Comparison of ENCODE assay signal across 8 mouse cellular contexts in genomic region chr11:11685853-11686395, GRCm38 (mm10). TPM values are rescaled to one million over a fixed set of nuclear protein-coding genes. Genes with fewer than 3 reads are reported as not detected.
DNase-seq lines count a peak whose midpoint lies in the region; ATAC-seq and TF ChIP-seq lines count a peak whose summit lies in the region.

No protein-coding gene starts in this region.

- peak overlapping the region; percentile 46; the same call in 1 of the 2 replicates for H3K27ac ChIP-seq in gastrocnemius, adult 2 months
- H3K27ac ChIP-seq in hindbrain, embryonic 14.5 days: no peak overlapping the region

- peak overlapping the region; percentile 98 for H3K4me2 ChIP-seq in hindbrain, embryonic 14.5 days (replicated peaks)

- H3K4me1 ChIP-seq in E14TG2a.4 (replicated peaks; ENCODE audit: low read depth, low read length): peaks cover 16% of the 10 kb centered on the region
- H3K4me1 ChIP-seq in hindbrain, embryonic 14.5 days (replicated peaks; ENCODE audit: control insufficient read depth, insufficient read depth, low read length): peaks cover 16% of the 10 kb centered on the region; the same call in 1 of the 2 replicates

- intact Hi-C loops in gastrocnemius, adult 2 months (cut with DNase I): loop anchor here (5.0 kb wide), 1 partner anchor 291 kb away; no protein-coding TSS in a partner anchor
- intact Hi-C loops in left cerebral cortex, postnatal 4 days (cut with DNase I): no loop called here

- no peak for TF ChIP-seq POLR2A in brain, embryonic 14.5 days (IDR thresholded peaks at IDR 0.05; ENCODE audit: borderline replicate concordance, extremely low read depth, insufficient read depth, insufficient read length, poor library complexity, severe bottlenecking)

- H3K27me3 ChIP-seq in E14TG2a.4 (ENCODE audit: insufficient read depth, low read length): peaks cover 64% of the 10 kb centered on the region
- H3K27me3 ChIP-seq in hindbrain, embryonic 14.5 days (ENCODE audit: control insufficient read depth, insufficient read depth, low read length): peaks cover 55% of the 10 kb centered on the region

- ATAC-seq in hindbrain, embryonic 14.5 days (ENCODE audit: low FRiP score): peak; percentile 73

- H3K4me3 ChIP-seq in E14TG2a.4 (replicated peaks; ENCODE audit: low read length): peak overlapping the region; percentile 85
- H3K4me3 ChIP-seq in gastrocnemius, adult 2 months: peak overlapping the region; percentile 76
- peak overlapping the region; percentile 56 for H3K4me3 ChIP-seq in hindbrain, embryonic 14.5 days (replicated peaks; ENCODE audit: low read length)

- H3K9ac ChIP-seq in hindbrain, embryonic 14.5 days: peak overlapping the region; percentile 54

- peak; percentile 53 for DNase-seq in brain, embryonic 14.5 days (ENCODE audit: low read depth)
- peak; percentile 69 for DNase-seq in gastrocnemius, adult 2 months
- no peak for DNase-seq in hindbrain, embryonic 14.5 days (ENCODE audit: low spot score)
- peak; percentile 21 for DNase-seq in left cerebral cortex, postnatal 4 days
- DNase-seq in mesoderm, embryonic 11.5 days (ENCODE audit: low read depth, low spot score): peak; percentile 43
- peak; percentile 38 for DNase-seq in right cerebral cortex, postnatal 25 days
- peak; percentile 8 to 58 for DNase-seq in urinary bladder, postnatal 36 days (ENCODE audit: low spot score in 2 of 2)

- TF ChIP-seq CTCF in E14TG2a.4 (conservative IDR thresholded peaks at IDR 0.05; ENCODE audit: low read length): no peak
- TF ChIP-seq CTCF in brain, embryonic 14.5 days (IDR thresholded peaks at IDR 0.05; ENCODE audit: borderline replicate concordance, extremely low read depth, insufficient read depth, insufficient read length): no peak
- peak; percentile 35; the same call in 1 of the 2 replicates for TF ChIP-seq CTCF in gastrocnemius, adult 2 months (IDR thresholded peaks at IDR 0.05)

- H3K36me3 ChIP-seq in E14TG2a.4 (ENCODE audit: insufficient read depth, low read length): no peaks in the 10 kb centered on the region
- no peaks in the 10 kb centered on the region for H3K36me3 ChIP-seq in hindbrain, embryonic 14.5 days (replicated peaks; ENCODE audit: control insufficient read depth, insufficient read depth)

- WGBS in hindbrain, embryonic 14.5 days: under 1% methylated on average over 51 of the region's 66 CpGs

- H3K9me3 ChIP-seq in E14TG2a.4 (ENCODE audit: low read length): no peaks in the 10 kb centered on the region
- no peaks in the 10 kb centered on the region for H3K9me3 ChIP-seq in hindbrain, embryonic 14.5 days (ENCODE audit: control insufficient read depth, low read length)

RNA-seq across cellular contexts. Expression of gene Ikzf1, which starts 1.1 kb away (rescaled TPM):
- 3.8 and 4.6 TPM in 2 replicates for polyA plus RNA-seq in brain, embryonic 14.5 days (2012; rRNA removed)
- under 1 TPM; 0.28 to 0.47 TPM for total RNA-seq in gastrocnemius, adult 2 months (2021)
- polyA plus RNA-seq in hindbrain, embryonic 14.5 days (2014; fragmentation: Nextera tagmentation; extraction: Ambion mirVana): 2.2 and 2.6 TPM in 2 replicates
- total RNA-seq in left cerebral cortex, postnatal 4 days (2021): 1 to 10 TPM; 2.3 to 2.5 TPM

RNA-seq across cellular contexts. Expression of gene 4930512M02Rik, which starts 58.3 kb away (rescaled TPM):
- polyA plus RNA-seq in brain, embryonic 14.5 days (2012; rRNA removed): not detected in 2 replicates
- not detected for total RNA-seq in gastrocnemius, adult 2 months (2021)
- not detected in 2 replicates for polyA plus RNA-seq in hindbrain, embryonic 14.5 days (2014; fragmentation: Nextera tagmentation; extraction: Ambion mirVana)
- not detected for total RNA-seq in left cerebral cortex, postnatal 4 days (2021)
